Mouse (Mus musculus): Measurements from ENCODE around the gene Irx4. TPM values are rescaled to one million over a fixed set of nuclear protein-coding genes. Genes with fewer than 3 reads are reported as not detected.

The Irx4 gene
- total RNA-seq, 4 experiments from 2014 or later = not detected

Other genes with a start within 250 kb of the Irx4 start
- gene Mrpl36, start 68.0 kb downstream of the Irx4 start, total RNA-seq (2022) = 10 to 100 TPM; 30.2 to 34.6 (median 34.2) TPM
- 100 to 1,000 TPM; 155 to 181 (median 165) TPM for gene Ndufs6, start 68.1 kb downstream of the Irx4 start, total RNA-seq (2022)
- 10 to 100 TPM; 33.1 to 47.9 (median 44.0) TPM for gene Lpcat1, start 206.7 kb downstream of the Irx4 start, total RNA-seq (2022)